In genomic region chrX:107231214-107231613, GRCm38 (mm10) we compare ENCODE assay signal across 23 mouse cellular contexts. TPM values are rescaled to one million over a fixed set of nuclear protein-coding genes. Genes with fewer than 3 reads are reported as not detected.
DNase-seq lines count a peak whose midpoint lies in the region; ATAC-seq and TF ChIP-seq lines count a peak whose summit lies in the region.
"Had no signal": no experiment of that assay in that cellular context is flagged by ENCODE, and none has a peak within 500 bp of the region (broad histone marks: within the 10 kb centered on the region; RNA-seq: fewer than 3 reads in every experiment).

No protein-coding gene starts in this region.

- H3K4me2 ChIP-seq in liver, postnatal 0 days (ENCODE audit: low read depth, low read length), result no peak overlapping the region
- no peak overlapping the region for H3K4me2 ChIP-seq in liver, embryonic 12.5 days
- H3K4me2 ChIP-seq in CH12.LX (ENCODE audit: insufficient read depth, low read depth, poor library complexity, severe bottlenecking), result no peak overlapping the region
- no peak overlapping the region for H3K4me2 ChIP-seq in kidney, embryonic 15.5 days
- H3K4me2 ChIP-seq: forebrain, embryonic 13.5 days; heart, embryonic 13.5 days; lung, embryonic 14.5 days had no signal

- H3K27ac ChIP-seq in liver, postnatal 0 days (ENCODE audit: low read depth), result no peak overlapping the region
- no peak overlapping the region for H3K27ac ChIP-seq in liver, embryonic 12.5 days
- no peak overlapping the region for H3K27ac ChIP-seq in CH12.LX (ENCODE audit: insufficient read depth, low read depth)
- H3K27ac ChIP-seq in kidney, embryonic 15.5 days, result no peak overlapping the region
- H3K27ac ChIP-seq: forebrain, embryonic 13.5 days; heart, embryonic 13.5 days; hindbrain, postnatal 0 days; macrophage had no signal

- in situ Hi-C loops in CH12.LX (cut with MboI; ENCODE audit: low pct_ligation_motif_present, low pct_unique_long_range_greater_than_20kb, low sequenced_read_pairs), result no loop called here

- TF ChIP-seq RAD21 in CH12.LX (IDR thresholded peaks at IDR 0.05; ENCODE audit: low read depth, low read length), result peak; percentile 55

- TF ChIP-seq EP300 in liver, postnatal 0 days (IDR thresholded peaks at IDR 0.05; ENCODE audit: low read depth), result no peak
- no peak for TF ChIP-seq EP300 in CH12.LX (IDR thresholded peaks at IDR 0.05; ENCODE audit: low read length)

- 52% methylated on average over 1 of the region's 1 CpGs for WGBS in liver, postnatal 0 days (ENCODE audit: insufficient replicate concordance)
- WGBS in liver, embryonic 12.5 days (ENCODE audit: insufficient replicate concordance), result 25% methylated on average over 1 of the region's 1 CpGs
- 57% methylated on average over 1 of the region's 1 CpGs for WGBS in kidney, embryonic 15.5 days

- peak; percentile 38 for TF ChIP-seq CTCF in liver, postnatal 0 days (IDR thresholded peaks at IDR 0.05; ENCODE audit: low read depth)
- peak in 1 of 2 experiments; percentile 60; a peak in 2 of 4 replicates for TF ChIP-seq CTCF in CH12.LX (conservative IDR thresholded peaks at IDR 0.05 in 1 of 2, IDR thresholded peaks at IDR 0.05 in 1 of 2; ENCODE audit: low read depth in 2 of 2, low read length in 2 of 2)

- TF ChIP-seq POLR2A in CH12.LX (IDR thresholded peaks at IDR 0.05; ENCODE audit: low read depth, low read length), result no peak

- no peak overlapping the region for H3K9ac ChIP-seq in liver, postnatal 0 days (replicated peaks)
- no peak overlapping the region for H3K9ac ChIP-seq in liver, embryonic 12.5 days
- no peak overlapping the region for H3K9ac ChIP-seq in CH12.LX (ENCODE audit: insufficient read depth, low read depth)
- no peak overlapping the region for H3K9ac ChIP-seq in kidney, embryonic 15.5 days
- H3K9ac ChIP-seq: forebrain, embryonic 13.5 days; heart, embryonic 13.5 days; lung, embryonic 14.5 days had no signal

- no peaks in the 10 kb centered on the region for H3K79me2 ChIP-seq in CH12.LX (replicated peaks; ENCODE audit: control insufficient read depth, extremely low read depth, insufficient read depth, poor library complexity, severe bottlenecking)

- ATAC-seq in liver, postnatal 0 days, result no peak
- no peak for ATAC-seq in liver, embryonic 12.5 days
- no peak for ATAC-seq in kidney, embryonic 15.5 days (replicated peaks; ENCODE audit: low FRiP score)
- ATAC-seq: activated CD4-positive, CD25-positive, alpha-beta regulatory T cell, adult 4 months; forebrain, embryonic 13.5 days; hindbrain, postnatal 0 days had no signal

- dilution Hi-C loops in CH12.LX (cut with MboI; ENCODE audit: extremely low pct_ligation_motif_present, extremely low pct_unique_long_range_greater_than_20kb, low sequenced_read_pairs), result no loop called here

- no peak for DNase-seq in liver, postnatal 0 days
- DNase-seq in CH12.LX (ENCODE audit: extremely low read depth), result no peak
- DNase-seq in c-Kit-positive CD71-positive TER-119-positive erythroid progenitor cells, embryonic 14.5 days (ENCODE audit: low spot score), result peak; percentile 8
- DNase-seq in thymus, postnatal 14 days, result peak; percentile 49
- no peak for DNase-seq in retina, postnatal 1 day
- DNase-seq in ovary, postnatal 14 days (ENCODE audit: low spot score), result no peak
- DNase-seq: adrenal gland, postnatal 36 days; cerebellum, postnatal 25 days; heart, adult 11 months; kidney, adult 9 months; lung, embryonic 14.5 days; midbrain, embryonic 14.5 days; right cerebral cortex, postnatal 14 days had no signal

- H3K27me3 ChIP-seq in liver, postnatal 0 days (ENCODE audit: insufficient read depth, low read length), result no peaks in the 10 kb centered on the region
- no peaks in the 10 kb centered on the region for H3K27me3 ChIP-seq in liver, embryonic 12.5 days (replicated peaks)
- no peaks in the 10 kb centered on the region for H3K27me3 ChIP-seq in CH12.LX (replicated peaks)
- no peaks in the 10 kb centered on the region for H3K27me3 ChIP-seq in kidney, embryonic 15.5 days
- H3K27me3 ChIP-seq: forebrain, embryonic 13.5 days; heart, embryonic 13.5 days had no signal

- H3K36me3 ChIP-seq in liver, postnatal 0 days (replicated peaks; ENCODE audit: insufficient read depth, low read length), result no peaks in the 10 kb centered on the region
- no peaks in the 10 kb centered on the region for H3K36me3 ChIP-seq in liver, embryonic 12.5 days
- no peaks in the 10 kb centered on the region for H3K36me3 ChIP-seq in CH12.LX (replicated peaks in 1 of 2; ENCODE audit: control insufficient read depth in 1 of 2, insufficient read depth in 1 of 2, low read length in 1 of 2)
- H3K36me3 ChIP-seq in kidney, embryonic 15.5 days, result no peaks in the 10 kb centered on the region
- H3K36me3 ChIP-seq: heart, embryonic 13.5 days had no signal

- no peak overlapping the region for H3K4me3 ChIP-seq in liver, postnatal 0 days (ENCODE audit: low read depth, low read length)
- H3K4me3 ChIP-seq in liver, embryonic 12.5 days, result no peak overlapping the region
- no peak overlapping the region for H3K4me3 ChIP-seq in CH12.LX (replicated peaks in 1 of 3; ENCODE audit: low read depth in 2 of 3, low read length in 2 of 3, poor library complexity in 1 of 3)
- H3K4me3 ChIP-seq in kidney, embryonic 15.5 days (replicated peaks), result no peak overlapping the region
- H3K4me3 ChIP-seq: forebrain, embryonic 13.5 days; heart, embryonic 13.5 days; myocyte had no signal

- H3K4me1 ChIP-seq in liver, postnatal 0 days (ENCODE audit: insufficient read depth), result no peaks in the 10 kb centered on the region
- H3K4me1 ChIP-seq in liver, embryonic 12.5 days, result no peaks in the 10 kb centered on the region
- no peaks in the 10 kb centered on the region for H3K4me1 ChIP-seq in CH12.LX (ENCODE audit: control insufficient read depth in 1 of 2, insufficient read depth in 2 of 2)
- no peaks in the 10 kb centered on the region for H3K4me1 ChIP-seq in kidney, embryonic 15.5 days
- H3K4me1 ChIP-seq: forebrain, embryonic 13.5 days; heart, embryonic 13.5 days had no signal

- no peaks in the 10 kb centered on the region for H3K9me3 ChIP-seq in liver, postnatal 0 days (ENCODE audit: low read length)
- no peaks in the 10 kb centered on the region for H3K9me3 ChIP-seq in liver, embryonic 12.5 days (replicated peaks)
- H3K9me3 ChIP-seq in CH12.LX (replicated peaks; ENCODE audit: low read length), result no peaks in the 10 kb centered on the region
- H3K9me3 ChIP-seq in kidney, embryonic 15.5 days (replicated peaks), result no peaks in the 10 kb centered on the region
- H3K9me3 ChIP-seq: forebrain, embryonic 13.5 days; heart, embryonic 13.5 days had no signal

TF ChIP-seq in CH12.LX, 34 proteins besides CTCF, POLR2A, EP300 and RAD21:
- TF ChIP-seq TCF12 (IDR thresholded peaks at IDR 0.05; ENCODE audit: low read depth, low read length), result no peak
- TF ChIP-seq SMC3 (IDR thresholded peaks at IDR 0.05; ENCODE audit: low read depth, low read length), result peak; percentile 67
- no peak for TF ChIP-seq JUN (IDR thresholded peaks at IDR 0.05; ENCODE audit: insufficient read depth, low read depth, low read length)
- no peak for TF ChIP-seq KAT2A (IDR thresholded peaks at IDR 0.05; ENCODE audit: insufficient replicate concordance, low read length)
- no peak for TF ChIP-seq POLR2AphosphoS2 (IDR thresholded peaks at IDR 0.05; ENCODE audit: low read depth, low read length)
- no peak for TF ChIP-seq MAZ (IDR thresholded peaks at IDR 0.05; ENCODE audit: low read depth, low read length)
- no peak for TF ChIP-seq MXI1 (IDR thresholded peaks at IDR 0.05; ENCODE audit: low read depth, low read length)

RNA-seq across cellular contexts. Expression of gene Gpr174, which starts 24.5 kb away (rescaled TPM):
- polyA plus RNA-seq in liver, postnatal 0 days (2015; fragmentation: Nextera tagmentation; extraction: Ambion mirVana), result 0.09 and 0.19 TPM in 2 replicates
- 0.10 and 0.18 TPM in 2 replicates for polyA plus RNA-seq in liver, embryonic 12.5 days (2016; fragmentation: Nextera tagmentation; extraction: Ambion mirVana)
- total RNA-seq in CH12.LX (2012; rRNA removed) (8.5 and 13.3 TPM in 2 replicates), CH12.LX (2014; rRNA removed) (30.3 and 39.3 TPM in 2 replicates)
- 15.2 and 16.2 TPM in 2 replicates for polyA plus RNA-seq in CH12.LX (2012; ENCODE audit: insufficient read length, low read depth)
- polyA plus RNA-seq in kidney, embryonic 15.5 days (2015; fragmentation: Nextera tagmentation; extraction: Ambion mirVana), result 0.08 TPM in 1 of 2 replicates, not detected in the other
- total RNA-seq: adrenal gland, postnatal 36 days; hindbrain, postnatal 0 days; left cerebral cortex, postnatal 36 days had no signal
- polyA plus RNA-seq: C2C12; forebrain, embryonic 13.5 days; heart, embryonic 13.5 days; lung, embryonic 14.5 days; macrophage; myocyte had no signal

Comparison
In these comparisons a context has a peak if more than half of its experiments do, and no peak if none do; other contexts are left out.
1. DNase-seq: peak in c-Kit-positive CD71-positive TER-119-positive erythroid progenitor cells, embryonic 14.5 days (single experiment) and thymus, postnatal 14 days (single experiment); none in liver, postnatal 0 days (single experiment), CH12.LX (single experiment), retina, postnatal 1 day (single experiment) and ovary, postnatal 14 days (single experiment).
2. RNA of gene Gpr174, which starts 24.5 kb away (polyA plus RNA-seq): 15.2 to 16.2 TPM in CH12.LX; 0.10 to 0.18 TPM in liver, embryonic 12.5 days, 0.09 to 0.19 TPM in liver, postnatal 0 days and 0.08 TPM in kidney, embryonic 15.5 days; every median in the first group is over 10 times any median in the second.